Mouse (Mus musculus) stomach, postnatal 0 days (tissue): ENCODE data around the gene Pcgf2. TPM values are rescaled to one million over a fixed set of nuclear protein-coding genes. Genes with fewer than 3 reads are reported as not detected.
"Not testable (repeated sequence)": the region's sequence is repeated elsewhere in the genome, so short reads cannot be mapped to it uniquely, and the experiment has no call there.

Source experiments
- ATAC-seq: fragments of 200-750 bp; cut with Nextera tagmentation; 2 replicates; pipeline ENCODE4 v1.8.0; 2017; ENCODE audit not compliant: low FRiP score, low TSS enrichment
- DNase-seq: peaks from one replicate; pipeline ENCODE4 v3.0.0-alpha.2; 2016; ENCODE audit warnings: low spot score
- H3K27ac ChIP-seq: fragments of 300-500 bp; sonication (generic); replicated peaks from 2 replicates; pipeline ENCODE4 v1.5.1; 2014; ENCODE audit warnings: mild to moderate bottlenecking, control low read depth
- H3K27me3 ChIP-seq: fragments of 300-500 bp; sonication (generic); 2 replicates; pipeline ENCODE4 v1.6.1; 2014; ENCODE audit warnings: low read length; ENCODE audit not compliant: control insufficient read depth, insufficient read depth
- H3K36me3 ChIP-seq: fragments of 300-500 bp; sonication (generic); 2 replicates; pipeline ENCODE4 v1.6.1; 2014; ENCODE audit warnings: low read length, mixed read lengths; ENCODE audit not compliant: control insufficient read depth, insufficient read depth
- H3K4me1 ChIP-seq: fragments of 300-500 bp; sonication (generic); replicated peaks from 2 replicates; pipeline ENCODE4 v1.6.1; 2014; ENCODE audit warnings: antibody characterized with exemption; ENCODE audit not compliant: control insufficient read depth, insufficient read depth
- H3K4me2 ChIP-seq: fragments of 300-500 bp; sonication (generic); replicated peaks from 2 replicates; pipeline ENCODE4 v1.6.1; 2014; ENCODE audit warnings: low read depth, mild to moderate bottlenecking, control low read depth, moderate library complexity
- H3K4me3 ChIP-seq: fragments of 300-500 bp; sonication (generic); 2 replicates; pipeline ENCODE4 v1.5.1; 2014; ENCODE audit warnings: low read depth, low read length, control low read depth
- H3K9ac ChIP-seq: fragments of 300-500 bp; sonication (generic); 2 replicates; pipeline ENCODE4 v1.6.1; 2014; ENCODE audit warnings: mild to moderate bottlenecking, low read length, control low read depth, mixed read lengths
- H3K9me3 ChIP-seq: fragments of 300-500 bp; sonication (generic); 2 replicates; pipeline ENCODE4 v1.6.1; 2016; ENCODE audit warnings: low read length; ENCODE audit not compliant: control insufficient read depth
- CTCF ChIP-seq: IDR thresholded peaks from 2 replicates; pipeline ENCODE4 v1.5.1; 2016; ENCODE audit warnings: antibody characterized with exemption, low read depth, mild to moderate bottlenecking, moderate library complexity
- EP300 ChIP-seq: optimal IDR thresholded peaks from 2 replicates; pipeline ENCODE3; 2016; ENCODE audit warnings: antibody characterized with exemption
- WGBS: fragments of 180-500 bp; shearing (Covaris S2); extraction: QIAGEN DNeasy Blood & Tissue Kit; methylation state at CpG from one replicate; pipeline ENCODE4 v1.1.7; 2014; 5-methylcytosine and 5-hydroxymethylcytosine counted together
- polyA plus RNA-seq: library from polyadenylated mRNA; unstranded; fragments of >200 nt; fragmentation: Nextera tagmentation; extraction: Ambion mirVana; gene quantifications from 2 replicates; pipeline ENCODE4 v1.2.1, GENCODE M21; 2015

The Pcgf2 gene
- polyA plus RNA-seq, 1 experiment from 2014 or later, result 6.6 TPM

GRCm38 (mm10) chr11:97738703-97739102 lies 38.4 kb upstream of the Pcgf2 start:
- peak; percentile 63 for TF ChIP-seq CTCF
- no peak for TF ChIP-seq EP300
- ATAC-seq, result no peak
- no peak for DNase-seq

GRCm38 (mm10) chr11:97737600-97737999 lies 37.3 kb upstream of the Pcgf2 start:
- Histone ChIP-seq H3K9me3 (no peaks in the 10 kb centered on the region), H3K4me3 (no peak overlapping the region), H3K36me3 (no peaks in the 10 kb centered on the region; the same call in 1 of the 2 replicates), H3K27ac (no peak overlapping the region; the same call in 1 of the 2 replicates), H3K9ac (no peak overlapping the region), H3K27me3 (no peaks in the 10 kb centered on the region), H3K4me1 (no peaks in the 10 kb centered on the region; the same call in 1 of the 2 replicates), H3K4me2 (no peak overlapping the region)
- no peak for ATAC-seq
- no peak for TF ChIP-seq CTCF
- no peak for TF ChIP-seq EP300
- no peak for DNase-seq
- 47% methylated on average over 4 of the region's 4 CpGs for WGBS

More at GRCm38 (mm10) chr11:97738703-97739102, 38.4 kb upstream of the Pcgf2 start:
- Histone ChIP-seq H3K36me3 (no peaks in the 10 kb centered on the region), H3K9ac (no peak overlapping the region), H3K4me1 (peaks cover 6% of the 10 kb centered on the region), H3K4me2 (no peak overlapping the region), H3K27ac (no peak overlapping the region), H3K27me3 (no peaks in the 10 kb centered on the region), H3K9me3 (no peaks in the 10 kb centered on the region), H3K4me3 (no peak overlapping the region)
- WGBS, result 57% methylated on average over 6 of the region's 6 CpGs

GRCm38 (mm10) chr11:97736645-97737044 lies 36.3 kb upstream of the Pcgf2 start:
- Histone ChIP-seq H3K27ac (no peak overlapping the region), H3K4me2 (no peak overlapping the region), H3K36me3 (peaks cover 6% of the 10 kb centered on the region), H3K4me1 (no peaks in the 10 kb centered on the region), H3K27me3 (no peaks in the 10 kb centered on the region), H3K4me3 (no peak overlapping the region), H3K9me3 (no peaks in the 10 kb centered on the region), H3K9ac (no peak overlapping the region)
- no peak for DNase-seq
- WGBS, result 80% methylated on average over 5 of the region's 5 CpGs
- no peak for TF ChIP-seq EP300
- TF ChIP-seq CTCF, result no peak
- ATAC-seq, result no peak

- not testable (repeated sequence) for DNase-seq, H3K4me1 ChIP-seq, H3K9ac ChIP-seq, H3K36me3 ChIP-seq, H3K27me3 ChIP-seq, H3K4me3 ChIP-seq, ATAC-seq, H3K9me3 ChIP-seq, H3K4me2 ChIP-seq, H3K27ac ChIP-seq
- WGBS, result 79% methylated on average over 5 of the region's 5 CpGs
These were observed 34.5 kb upstream of the Pcgf2 start for GRCm38 (mm10) chr11:97734810-97735209.

DNA sequence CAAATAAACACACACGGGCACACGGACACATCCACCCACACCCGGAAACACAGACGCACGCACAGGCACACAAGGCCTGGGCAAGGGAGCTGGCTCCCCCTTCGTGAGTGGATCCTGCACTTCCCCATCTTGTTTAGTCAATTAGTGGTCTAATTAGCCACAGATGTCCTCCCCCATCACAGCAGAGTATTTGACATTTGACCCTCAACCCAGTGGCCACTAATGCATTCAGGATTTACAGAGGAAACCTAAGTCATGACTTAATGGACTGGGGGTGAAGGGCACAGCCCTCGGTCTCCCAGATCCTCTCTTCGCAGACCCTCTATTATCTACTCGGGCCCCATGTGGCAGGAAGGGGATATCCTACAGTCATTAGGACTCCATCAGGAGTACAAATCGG lies 33.4 kb upstream of the Pcgf2 start:
- Histone ChIP-seq H3K36me3 (peaks cover 6% of the 10 kb centered on the region), H3K4me2 (no peak overlapping the region), H3K4me3 (no peak overlapping the region), H3K9ac (no peak overlapping the region), H3K27ac (no peak overlapping the region), H3K27me3 (no peaks in the 10 kb centered on the region), H3K4me1 (no peaks in the 10 kb centered on the region), H3K9me3 (no peaks in the 10 kb centered on the region)
- ATAC-seq (no peak), DNase-seq (no peak)
- no peak for TF ChIP-seq CTCF
- no peak for TF ChIP-seq EP300
- WGBS, result 42% methylated on average over 10 of the region's 10 CpGs

- no peak for ATAC-seq
- Histone ChIP-seq H3K4me2 (no peak overlapping the region), H3K4me1 (no peaks in the 10 kb centered on the region), H3K9me3 (no peaks in the 10 kb centered on the region), H3K4me3 (no peak overlapping the region), H3K36me3 (peaks cover 23% of the 10 kb centered on the region), H3K27me3 (no peaks in the 10 kb centered on the region), H3K9ac (no peak overlapping the region), H3K27ac (no peak overlapping the region)
- no peak for TF ChIP-seq EP300
- TF ChIP-seq CTCF, result no peak
- WGBS, result 80% methylated on average over 7 of the region's 7 CpGs
- no peak for DNase-seq
These were observed 28.4 kb upstream of the Pcgf2 start for GRCm38 (mm10) chr11:97728730-97729129.
